Mouse (Mus musculus): ENCODE data around the gene Prss3.

DNA sequence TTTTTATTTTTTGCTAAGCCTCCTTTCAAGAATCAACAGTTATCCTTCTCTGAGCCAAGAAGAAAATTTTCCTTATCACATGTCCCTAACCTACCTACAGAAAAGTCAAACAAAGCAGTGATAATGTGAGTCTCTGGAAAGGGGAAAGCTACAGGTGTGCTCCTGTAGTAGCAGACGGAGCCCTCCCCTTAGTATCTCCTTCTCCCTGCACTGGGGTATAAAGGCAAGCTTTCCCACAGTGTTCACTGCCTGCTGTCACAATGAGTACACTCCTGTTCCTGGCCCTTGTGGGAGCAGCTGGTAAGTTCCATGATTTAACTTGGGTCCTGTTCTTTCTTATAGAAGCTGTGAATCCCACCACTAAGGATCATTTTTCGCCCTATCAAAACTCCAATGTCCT, 23.5 kb downstream of the Prss3 start, which contains the start of gene Try10:
- TF ChIP-seq POLR2A (IDR thresholded peaks at IDR 0.05; ENCODE audit: extremely low read depth, insufficient read depth, low read length), result no peak
- no peak for TF ChIP-seq CTCF (IDR thresholded peaks at IDR 0.05; ENCODE audit: extremely low read depth, insufficient read depth, low read length)
